Mouse (Mus musculus) ES-Bruce4 (cell line): ENCODE measurements at regions not wholly inside any gene's neighbourhood (a gene's known extent, or its start where the extent isn't known, plus 50 kb on each side); places are given as distances from the start of the nearest gene placed in this dataset.
A peak's percentile ranks its signal among the peaks of the same experiment; 100 is the strongest.

Source experiments
- H3K27ac ChIP-seq: 2 replicates; pipeline ENCODE4 v1.5.1; 2012; ENCODE audit warnings: low read length, inconsistent platforms; ENCODE audit not compliant: insufficient read depth
- H3K27me3 ChIP-seq: 2 replicates; pipeline ENCODE4 v1.6.1; 2012; ENCODE audit warnings: mild to moderate bottlenecking, low read length, inconsistent platforms; ENCODE audit not compliant: control insufficient read depth, poor library complexity, insufficient read depth, severe bottlenecking
- H3K36me3 ChIP-seq: 2 replicates; pipeline ENCODE4 v1.6.1; 2012; ENCODE audit warnings: inconsistent platforms, mild to moderate bottlenecking, low read length, moderate library complexity; ENCODE audit not compliant: control insufficient read depth, poor library complexity, insufficient read depth, severe bottlenecking
- H3K4me1 ChIP-seq: one replicate; pipeline ENCODE4 v1.8.1; 2011; ENCODE audit warnings: low read length; ENCODE audit not compliant: control insufficient read depth, insufficient read depth
- H3K4me3 ChIP-seq: 2 replicates; pipeline ENCODE4 v1.5.1; 2011; ENCODE audit warnings: low read depth, mild to moderate bottlenecking, low read length
- H3K9ac ChIP-seq: 2 replicates; pipeline ENCODE4 v1.6.1; 2012; ENCODE audit warnings: low read depth, mild to moderate bottlenecking, inconsistent platforms; ENCODE audit not compliant: poor library complexity, severe bottlenecking
- H3K9me3 ChIP-seq: replicated peaks from 2 replicates; pipeline ENCODE4 v1.6.1; 2012; ENCODE audit warnings: mild to moderate bottlenecking, low read length, inconsistent platforms; ENCODE audit not compliant: control insufficient read depth, poor library complexity, insufficient read depth, severe bottlenecking
- CTCF ChIP-seq: IDR thresholded peaks from one replicate; pipeline ENCODE4 v1.8.1; 2011; ENCODE audit warnings: low read depth, low read length
- EP300 ChIP-seq: IDR thresholded peaks from 2 replicates; pipeline ENCODE4 v1.6.1; 2011; ENCODE audit warnings: low read depth, low read length; ENCODE audit not compliant: insufficient read depth
- POLR2A ChIP-seq: IDR thresholded peaks from one replicate; pipeline ENCODE4 v1.8.1; 2011; ENCODE audit warnings: low read length; ENCODE audit not compliant: insufficient read depth

- H3K9ac ChIP-seq, result no peak overlapping the region
- no peak overlapping the region for H3K27ac ChIP-seq
- H3K27me3 ChIP-seq, result no peaks in the 10 kb centered on the region
- TF ChIP-seq EP300 (no peak), CTCF (no peak), POLR2A (no peak)
- no peaks in the 10 kb centered on the region for H3K9me3 ChIP-seq
- no peaks in the 10 kb centered on the region for H3K36me3 ChIP-seq
- no peaks in the 10 kb centered on the region for H3K4me1 ChIP-seq
- no peak overlapping the region for H3K4me3 ChIP-seq
These were observed 105.7 kb upstream of the Ankrd1 start for GRCm38 (mm10) chr19:36225612-36226011.

- no peaks in the 10 kb centered on the region for H3K9me3 ChIP-seq
- TF ChIP-seq POLR2A (no peak), EP300 (no peak), CTCF (no peak)
- H3K4me3 ChIP-seq, result no peak overlapping the region
- no peaks in the 10 kb centered on the region for H3K36me3 ChIP-seq
- no peaks in the 10 kb centered on the region for H3K4me1 ChIP-seq
- no peaks in the 10 kb centered on the region for H3K27me3 ChIP-seq
- H3K9ac ChIP-seq, result no peak overlapping the region
- H3K27ac ChIP-seq, result no peak overlapping the region
These were observed 107.7 kb upstream of the Ankrd1 start for GRCm38 (mm10) chr19:36227418-36228160.

- no peak for TF ChIP-seq POLR2A
- TF ChIP-seq CTCF, result no peak
- no peak for TF ChIP-seq EP300
- H3K9ac ChIP-seq, result no peak overlapping the region
- no peaks in the 10 kb centered on the region for H3K9me3 ChIP-seq
- no peaks in the 10 kb centered on the region for H3K4me1 ChIP-seq
- no peak overlapping the region for H3K27ac ChIP-seq
- no peaks in the 10 kb centered on the region for H3K27me3 ChIP-seq
- no peak overlapping the region for H3K4me3 ChIP-seq
- H3K36me3 ChIP-seq, result no peaks in the 10 kb centered on the region
These were observed 109.4 kb upstream of the Ankrd1 start for GRCm38 (mm10) chr19:36229315-36229714.

- Histone ChIP-seq H3K9ac (no peak overlapping the region), H3K9me3 (no peaks in the 10 kb centered on the region), H3K4me3 (no peak overlapping the region), H3K4me1 (no peaks in the 10 kb centered on the region), H3K27ac (no peak overlapping the region), H3K36me3 (no peaks in the 10 kb centered on the region), H3K27me3 (no peaks in the 10 kb centered on the region)
- TF ChIP-seq CTCF (no peak), POLR2A (no peak), EP300 (no peak)
These were observed 110.0 kb upstream of the Ankrd1 start for GRCm38 (mm10) chr19:36229941-36230340.

GRCm38 (mm10) chr19:36235131-36235530, 113.0 kb upstream of the Pcgf5 start:
- 0 out of 2 replicates have a peak overlapping the region, but pooled peaks have one; percentile 20 for H3K27ac ChIP-seq
- H3K4me1 ChIP-seq, result no peaks in the 10 kb centered on the region
- H3K9me3 ChIP-seq, result no peaks in the 10 kb centered on the region; the same call in 1 of the 2 replicates
- TF ChIP-seq POLR2A (no peak), EP300 (no peak), CTCF (no peak)
- H3K27me3 ChIP-seq, result no peaks in the 10 kb centered on the region
- no peak overlapping the region for H3K4me3 ChIP-seq
- no peak overlapping the region for H3K9ac ChIP-seq
- H3K36me3 ChIP-seq, result no peaks in the 10 kb centered on the region

GRCm38 (mm10) chr19:36236576-36237345, 111.3 kb upstream of the Pcgf5 start:
- Histone ChIP-seq H3K4me3 (no peak overlapping the region), H3K4me1 (no peaks in the 10 kb centered on the region), H3K27me3 (no peaks in the 10 kb centered on the region), H3K9ac (no peak overlapping the region), H3K27ac (peak overlapping the region; percentile 69; the same call in 1 of the 2 replicates), H3K9me3 (no peaks in the 10 kb centered on the region; the same call in 1 of the 2 replicates), H3K36me3 (no peaks in the 10 kb centered on the region)
- TF ChIP-seq POLR2A (no peak), CTCF (no peak), EP300 (peak; percentile 87)
